Mouse (Mus musculus) liver, embryonic 12.5 days (tissue): ENCODE results near the gene Pcx. TPM values are rescaled to one million over a fixed set of nuclear protein-coding genes. Genes with fewer than 3 reads are reported as not detected.

Experiments
- ATAC-seq: fragments of 200-750 bp; cut with Nextera tagmentation; 2 replicates; pipeline ENCODE4 v1.8.0; 2017; ENCODE audit warnings: moderate number of reproducible peaks, mild to moderate bottlenecking, moderate library complexity
- H3K27ac ChIP-seq: fragments of 300-500 bp; sonication (generic); 2 replicates; pipeline ENCODE4 v1.5.1; 2016; ENCODE audit warnings: mild to moderate bottlenecking
- H3K27me3 ChIP-seq: fragments of 300-500 bp; sonication (generic); replicated peaks from 2 replicates; pipeline ENCODE4 v1.6.1; 2016; ENCODE audit warnings: mild to moderate bottlenecking, moderate library complexity
- H3K36me3 ChIP-seq: fragments of 300-500 bp; sonication (generic); 2 replicates; pipeline ENCODE4 v1.6.1; 2016; ENCODE audit warnings: mild to moderate bottlenecking, moderate library complexity
- H3K4me1 ChIP-seq: fragments of 300-500 bp; sonication (generic); 2 replicates; pipeline ENCODE4 v1.6.1; 2016
- H3K4me2 ChIP-seq: fragments of 300-500 bp; sonication (generic); 2 replicates; pipeline ENCODE4 v1.6.1; 2016; ENCODE audit warnings: mild to moderate bottlenecking, moderate library complexity
- H3K4me3 ChIP-seq: fragments of 300-500 bp; sonication (generic); 2 replicates; pipeline ENCODE4 v1.5.1; 2016; ENCODE audit warnings: mild to moderate bottlenecking, moderate library complexity
- H3K9ac ChIP-seq: fragments of 300-500 bp; sonication (generic); 2 replicates; pipeline ENCODE4 v1.6.1; 2016; ENCODE audit warnings: mild to moderate bottlenecking, moderate library complexity
- H3K9me3 ChIP-seq: fragments of 300-500 bp; sonication (generic); replicated peaks from 2 replicates; pipeline ENCODE4 v1.6.1; 2016; ENCODE audit warnings: mild to moderate bottlenecking, moderate library complexity
- WGBS: fragments of 180-500 bp; shearing (Covaris S2); methylation state at CpG from one replicate; pipeline ENCODE4 v1.1.7; 2016; ENCODE audit not compliant: insufficient replicate concordance; 5-methylcytosine and 5-hydroxymethylcytosine counted together
- polyA plus RNA-seq: library from polyadenylated mRNA; unstranded; fragments of >200 nt; fragmentation: Nextera tagmentation; extraction: Ambion mirVana; gene quantifications from 2 replicates; pipeline ENCODE4 v1.2.1, GENCODE M21; 2016

Gene Pcx
- polyA plus RNA-seq, 1 experiment from 2014 or later = 34.3 TPM

GRCm38 (mm10) chr19:4557796-4558569, 47.7 kb downstream of the Pcx start:
- no peaks in the 10 kb centered on the region for H3K9me3 ChIP-seq
- peak overlapping the region; percentile 69 for H3K9ac ChIP-seq
- H3K27me3 ChIP-seq = no peaks in the 10 kb centered on the region
- ATAC-seq = peak; percentile 88
- no peaks in the 10 kb centered on the region for H3K36me3 ChIP-seq
- H3K4me1 ChIP-seq = peaks cover 96% of the 10 kb centered on the region
- H3K27ac ChIP-seq = peak overlapping the region; percentile 99
- 52% methylated on average over 8 of the region's 8 CpGs for WGBS
- peak overlapping the region; percentile 36 for H3K4me3 ChIP-seq
- peak overlapping the region; percentile 72 for H3K4me2 ChIP-seq

GRCm38 (mm10) chr19:4558570-4558955, 48.3 kb downstream of the Pcx start:
- H3K4me3 ChIP-seq = peak overlapping the region; percentile 36
- peak overlapping the region; percentile 99 for H3K27ac ChIP-seq
- H3K36me3 ChIP-seq = no peaks in the 10 kb centered on the region
- peak overlapping the region; percentile 69 for H3K9ac ChIP-seq
- H3K4me1 ChIP-seq = peaks cover 95% of the 10 kb centered on the region
- H3K27me3 ChIP-seq = no peaks in the 10 kb centered on the region
- peak; percentile 97 for ATAC-seq
- peak overlapping the region; percentile 72 for H3K4me2 ChIP-seq
- no peaks in the 10 kb centered on the region for H3K9me3 ChIP-seq
- WGBS = 23% methylated on average over 3 of the region's 3 CpGs

GRCm38 (mm10) chr19:4559011-4559410, 48.7 kb downstream of the Pcx start:
- H3K9ac ChIP-seq = peak overlapping the region; percentile 69
- H3K4me3 ChIP-seq = peak overlapping the region; percentile 36; the same call in 1 of the 2 replicates
- H3K4me2 ChIP-seq = peak overlapping the region; percentile 72

GRCm38 (mm10) chr19:4559588-4559987, 49.3 kb downstream of the Pcx start:
- peaks cover 94% of the 10 kb centered on the region for H3K4me1 ChIP-seq
- H3K4me2 ChIP-seq = peak overlapping the region; percentile 72
- peak overlapping the region; percentile 36; the same call in 1 of the 2 replicates for H3K4me3 ChIP-seq
- no peaks in the 10 kb centered on the region for H3K36me3 ChIP-seq
- no peaks in the 10 kb centered on the region for H3K9me3 ChIP-seq
- no peaks in the 10 kb centered on the region for H3K27me3 ChIP-seq
- no peak for ATAC-seq
- WGBS = 82% methylated on average over 2 of the region's 2 CpGs
- H3K27ac ChIP-seq = peak overlapping the region; percentile 99
- peak overlapping the region; percentile 69 for H3K9ac ChIP-seq

More at GRCm38 (mm10) chr19:4559011-4559410, 48.7 kb downstream of the Pcx start:
- 34% methylated on average over 3 of the region's 3 CpGs for WGBS
- peak; percentile 58 for ATAC-seq
- Histone ChIP-seq H3K27ac (peak overlapping the region; percentile 99), H3K9me3 (no peaks in the 10 kb centered on the region), H3K36me3 (no peaks in the 10 kb centered on the region), H3K27me3 (no peaks in the 10 kb centered on the region), H3K4me1 (peaks cover 95% of the 10 kb centered on the region)

- peak overlapping the region; percentile 99 for H3K27ac ChIP-seq
- no peaks in the 10 kb centered on the region for H3K27me3 ChIP-seq
- 67% methylated on average over 5 of the region's 5 CpGs for WGBS
- peak overlapping the region; percentile 72 for H3K4me2 ChIP-seq
- peaks cover 93% of the 10 kb centered on the region for H3K4me1 ChIP-seq
- no peaks in the 10 kb centered on the region for H3K36me3 ChIP-seq
- no peak for ATAC-seq
- peak overlapping the region; percentile 69 for H3K9ac ChIP-seq
- no peaks in the 10 kb centered on the region for H3K9me3 ChIP-seq
- 0 out of 2 replicates have a peak overlapping the region, but pooled peaks have one; percentile 36 for H3K4me3 ChIP-seq
Observed at GRCm38 (mm10) chr19:4560205-4560604, 49.9 kb downstream of the Pcx start.

- Histone ChIP-seq H3K9me3 (no peaks in the 10 kb centered on the region), H3K4me2 (peak overlapping the region; percentile 9; the same call in 1 of the 2 replicates), H3K4me3 (no peak overlapping the region), H3K27ac (peak overlapping the region; percentile 96), H3K36me3 (no peaks in the 10 kb centered on the region), H3K4me1 (peaks cover 93% of the 10 kb centered on the region), H3K9ac (peak overlapping the region; percentile 17), H3K27me3 (no peaks in the 10 kb centered on the region)
- peak; percentile 48 for ATAC-seq
- WGBS = 87% methylated on average over 5 of the region's 5 CpGs
Observed at GRCm38 (mm10) chr19:4565678-4566077, 55.4 kb downstream of the Pcx start.

- Histone ChIP-seq H3K4me2 (peak overlapping the region; percentile 18; the same call in 1 of the 2 replicates), H3K27me3 (no peaks in the 10 kb centered on the region), H3K4me3 (no peak overlapping the region), H3K9ac (peak overlapping the region; percentile 52), H3K4me1 (peaks cover 96% of the 10 kb centered on the region), H3K36me3 (no peaks in the 10 kb centered on the region), H3K27ac (peak overlapping the region; percentile 96), H3K9me3 (no peaks in the 10 kb centered on the region)
- ATAC-seq = peak; percentile 75
- WGBS = 52% methylated on average over 2 of the region's 2 CpGs
Observed at GRCm38 (mm10) chr19:4566880-4567279, 56.6 kb downstream of the Pcx start.

- Histone ChIP-seq H3K9me3 (no peaks in the 10 kb centered on the region), H3K27ac (peak overlapping the region; percentile 96), H3K4me3 (no peak overlapping the region), H3K9ac (peak overlapping the region; percentile 52), H3K4me1 (peaks cover 91% of the 10 kb centered on the region), H3K4me2 (no peak overlapping the region), H3K36me3 (no peaks in the 10 kb centered on the region), H3K27me3 (no peaks in the 10 kb centered on the region)
- ATAC-seq = no peak
- WGBS = 46% methylated on average over 2 of the region's 2 CpGs
Observed at GRCm38 (mm10) chr19:4567665-4568064, 57.4 kb downstream of the Pcx start.

GRCm38 (mm10) chr19:4568832-4569231, 58.6 kb downstream of the Pcx start:
- peak overlapping the region; percentile 67 for H3K9ac ChIP-seq
- no peaks in the 10 kb centered on the region for H3K36me3 ChIP-seq
- H3K4me2 ChIP-seq = peak overlapping the region; percentile 52
- H3K4me3 ChIP-seq = no peak overlapping the region
- peak; percentile 90 for ATAC-seq
- H3K27ac ChIP-seq = peak overlapping the region; percentile 96
- H3K9me3 ChIP-seq = no peaks in the 10 kb centered on the region
- H3K4me1 ChIP-seq = peaks cover 81% of the 10 kb centered on the region
- H3K27me3 ChIP-seq = no peaks in the 10 kb centered on the region
- WGBS = 17% methylated on average over 4 of the region's 4 CpGs

GRCm38 (mm10) chr19:4569356-4570236, 59.3 kb downstream of the Pcx start:
- H3K4me2 ChIP-seq = peak overlapping the region; percentile 52
- no peaks in the 10 kb centered on the region for H3K36me3 ChIP-seq

GRCm38 (mm10) chr19:4570237-4570613, 60.0 kb downstream of the Pcx start:
- H3K9ac ChIP-seq = no peak overlapping the region; the same call in 1 of the 2 replicates
- H3K27me3 ChIP-seq = no peaks in the 10 kb centered on the region
- no peak overlapping the region for H3K4me2 ChIP-seq
- WGBS = 80% methylated on average over 11 of the region's 11 CpGs
- ATAC-seq = no peak
- no peaks in the 10 kb centered on the region for H3K9me3 ChIP-seq
- no peaks in the 10 kb centered on the region for H3K36me3 ChIP-seq
- no peak overlapping the region for H3K4me3 ChIP-seq
- peak overlapping the region; percentile 96 for H3K27ac ChIP-seq
- H3K4me1 ChIP-seq = peaks cover 69% of the 10 kb centered on the region

More at GRCm38 (mm10) chr19:4569356-4570236, 59.3 kb downstream of the Pcx start:
- peaks cover 75% of the 10 kb centered on the region for H3K4me1 ChIP-seq
- H3K27ac ChIP-seq = peak overlapping the region; percentile 96
- no peaks in the 10 kb centered on the region for H3K9me3 ChIP-seq
- no peaks in the 10 kb centered on the region for H3K27me3 ChIP-seq
- 73% methylated on average over 17 of the region's 17 CpGs for WGBS
- H3K4me3 ChIP-seq = no peak overlapping the region
- no peak for ATAC-seq
- peak overlapping the region; percentile 67 for H3K9ac ChIP-seq

GRCm38 (mm10) chr19:4570815-4571214, 60.5 kb downstream of the Pcx start:
- no peak overlapping the region for H3K9ac ChIP-seq

More at GRCm38 (mm10) chr19:4570815-4571214, 60.5 kb downstream of the Pcx start:
- no peak overlapping the region for H3K4me2 ChIP-seq
- H3K9me3 ChIP-seq = no peaks in the 10 kb centered on the region
- no peaks in the 10 kb centered on the region for H3K36me3 ChIP-seq
- no peak overlapping the region for H3K4me3 ChIP-seq
- no peaks in the 10 kb centered on the region for H3K27me3 ChIP-seq
- 84% methylated on average over 6 of the region's 6 CpGs for WGBS
- ATAC-seq = no peak
- peaks cover 67% of the 10 kb centered on the region for H3K4me1 ChIP-seq
- peak overlapping the region; percentile 96 for H3K27ac ChIP-seq
